Mouse (Mus musculus) erythroblast, embryonic 14.5 days (primary cell): ENCODE measurements around the gene Pecam1.
"Not testable (repeated sequence)": the region's sequence is repeated elsewhere in the genome, so short reads cannot be mapped to it uniquely, and the experiment has no call there.

Source experiments
- GATA1 ChIP-seq: IDR thresholded peaks from 2 replicates; pipeline ENCODE4 v1.6.1; 2012; ENCODE audit warnings: low read length, inconsistent platforms, mixed read lengths
- TAL1 ChIP-seq: IDR thresholded peaks from 3 replicates; pipeline ENCODE4 v1.6.1; 2012; ENCODE audit warnings: low read length, inconsistent platforms, mixed read lengths

GRCm38 (mm10) chr11:106634175-106634574 is 116.3 kb downstream of the Pecam1 start:
- not testable (repeated sequence) for TF ChIP-seq GATA1, TAL1
